Mouse (Mus musculus) erythroblast, embryonic 14.5 days (primary cell): Measurements from ENCODE around the gene Hap1. TPM values are rescaled to one million over a fixed set of nuclear protein-coding genes. Genes with fewer than 3 reads are reported as not detected.
A peak's percentile ranks its signal among the peaks of the same experiment; 100 is the strongest.

Source experiments
- H3K27me3 ChIP-seq: 2 replicates; pipeline ENCODE4 v1.6.1; 2012; ENCODE audit warnings: inconsistent platforms; ENCODE audit not compliant: control insufficient read depth
- H3K36me3 ChIP-seq: 2 replicates; pipeline ENCODE4 v1.6.1; 2012; ENCODE audit warnings: mild to moderate bottlenecking, inconsistent platforms; ENCODE audit not compliant: control insufficient read depth
- H3K4me1 ChIP-seq: 2 replicates; pipeline ENCODE4 v1.6.1; 2012; ENCODE audit warnings: inconsistent platforms; ENCODE audit not compliant: control insufficient read depth
- H3K4me3 ChIP-seq: replicated peaks from 2 replicates; pipeline ENCODE3; 2012; ENCODE audit warnings: moderate library complexity, mild to moderate bottlenecking, inconsistent platforms
- H3K9me3 ChIP-seq: 2 replicates; pipeline ENCODE4 v1.6.1; 2012; ENCODE audit warnings: low read length, inconsistent platforms, mixed read lengths; ENCODE audit not compliant: control insufficient read depth
- GATA1 ChIP-seq: IDR thresholded peaks from 2 replicates; pipeline ENCODE4 v1.6.1; 2012; ENCODE audit warnings: low read length, inconsistent platforms, mixed read lengths
- TAL1 ChIP-seq: IDR thresholded peaks from 3 replicates; pipeline ENCODE4 v1.6.1; 2012; ENCODE audit warnings: low read length, inconsistent platforms, mixed read lengths
- polyA plus RNA-seq: library from polyadenylated mRNA; stranded (reverse); fragments of >175 nt; gene quantifications from 2 replicates; pipeline ENCODE4 v1.2.3, GENCODE M21; 2012

The Hap1 gene
- polyA plus RNA-seq, 1 experiment = 0.03 TPM

- Histone ChIP-seq H3K4me3 (no peak overlapping the region), H3K4me1 (peaks cover 28% of the 10 kb centered on the region), H3K9me3 (no peaks in the 10 kb centered on the region), H3K36me3 (no peaks in the 10 kb centered on the region), H3K27me3 (peaks cover 46% of the 10 kb centered on the region)
- TF ChIP-seq TAL1 = no peak
- TF ChIP-seq GATA1 = no peak
These were observed 42.6 kb upstream of the Hap1 start for GRCm38 (mm10) chr11:100398517-100398916.

- Histone ChIP-seq H3K36me3 (no peaks in the 10 kb centered on the region), H3K4me3 (peak within 1 kb of the TSS; percentile 57), H3K9me3 (no peaks in the 10 kb centered on the region), H3K4me1 (peaks cover 26% of the 10 kb centered on the region), H3K27me3 (peaks cover 48% of the 10 kb centered on the region)
- TF ChIP-seq TAL1 (no peak), GATA1 (no peak)
These were observed 41.9 kb upstream of the Hap1 start, which contains the start of gene Jup for GRCm38 (mm10) chr11:100397600-100398389. Gene Jup (minus strand): TSS chr11:100397763.

GRCm38 (mm10) chr11:100396886-100397599 lies 41.1 kb upstream of the Hap1 start:
- peak overlapping the region; percentile 57 for H3K4me3 ChIP-seq
- peaks cover 19% of the 10 kb centered on the region for H3K4me1 ChIP-seq
- no peaks in the 10 kb centered on the region for H3K9me3 ChIP-seq
- TF ChIP-seq TAL1 (no peak), GATA1 (no peak)
- no peaks in the 10 kb centered on the region for H3K36me3 ChIP-seq
- peaks cover 48% of the 10 kb centered on the region for H3K27me3 ChIP-seq

DNA sequence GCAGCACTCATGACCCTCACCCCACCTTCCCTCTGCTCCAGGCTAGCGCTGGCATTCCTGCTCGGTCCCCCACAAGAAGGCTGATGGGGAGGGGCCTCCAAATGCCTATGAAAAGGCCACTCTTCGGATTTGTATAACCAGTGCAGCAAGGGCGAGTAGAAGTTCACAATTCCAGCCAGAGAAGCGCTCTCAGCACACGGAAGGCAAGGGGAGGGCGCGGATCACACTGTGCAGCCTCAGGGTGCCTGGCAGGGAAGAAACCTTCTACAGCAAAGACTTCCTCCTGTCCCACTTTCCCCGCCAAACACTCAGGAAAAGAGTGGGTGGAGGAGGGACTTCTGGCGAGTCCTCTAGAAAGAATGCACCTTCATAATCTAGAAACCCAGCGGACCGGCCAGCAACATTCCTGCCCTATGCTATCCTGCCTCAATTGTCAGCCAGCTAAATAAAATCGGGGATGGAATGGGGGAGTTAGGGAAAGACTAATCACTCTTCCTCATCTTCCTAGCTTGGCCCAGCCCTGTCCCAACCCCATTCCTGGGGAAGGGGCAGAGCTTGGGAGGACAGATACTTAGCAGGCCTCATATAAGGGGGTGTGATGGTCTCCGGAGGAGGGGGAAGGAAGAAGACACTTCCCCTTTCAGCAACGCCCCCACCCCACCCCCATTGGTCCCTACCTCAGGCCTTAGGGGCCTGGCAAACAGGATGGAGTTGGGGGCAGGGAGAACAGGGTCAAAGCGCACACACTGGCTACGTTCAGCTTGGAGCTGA lies 40.1 kb upstream of the Hap1 start:
- no peaks in the 10 kb centered on the region for H3K36me3 ChIP-seq
- no peak for TF ChIP-seq GATA1
- no peak for TF ChIP-seq TAL1
- H3K9me3 ChIP-seq = no peaks in the 10 kb centered on the region
- H3K4me3 ChIP-seq = peak overlapping the region; percentile 57
- peaks cover 17% of the 10 kb centered on the region for H3K4me1 ChIP-seq
- H3K27me3 ChIP-seq = peaks cover 48% of the 10 kb centered on the region

- no peak overlapping the region for H3K4me3 ChIP-seq
- H3K9me3 ChIP-seq = no peaks in the 10 kb centered on the region
- no peaks in the 10 kb centered on the region for H3K36me3 ChIP-seq
- TF ChIP-seq GATA1 = no peak
- TF ChIP-seq TAL1 = no peak
- peaks cover 48% of the 10 kb centered on the region for H3K27me3 ChIP-seq
- peaks cover 17% of the 10 kb centered on the region for H3K4me1 ChIP-seq
These were observed 39.3 kb upstream of the Hap1 start for GRCm38 (mm10) chr11:100395200-100395599.

GRCm38 (mm10) chr11:100394353-100395074 lies 38.6 kb upstream of the Hap1 start:
- no peak overlapping the region for H3K4me3 ChIP-seq
- H3K9me3 ChIP-seq = no peaks in the 10 kb centered on the region
- no peak for TF ChIP-seq TAL1
- no peak for TF ChIP-seq GATA1
- peaks cover 48% of the 10 kb centered on the region for H3K27me3 ChIP-seq
- no peaks in the 10 kb centered on the region for H3K36me3 ChIP-seq
- H3K4me1 ChIP-seq = peaks cover 17% of the 10 kb centered on the region

- Histone ChIP-seq H3K4me1 (peaks cover 17% of the 10 kb centered on the region), H3K4me3 (no peak overlapping the region), H3K9me3 (no peaks in the 10 kb centered on the region), H3K36me3 (no peaks in the 10 kb centered on the region), H3K27me3 (peaks cover 48% of the 10 kb centered on the region)
- TF ChIP-seq GATA1 = no peak
- no peak for TF ChIP-seq TAL1
These were observed 37.8 kb upstream of the Hap1 start for GRCm38 (mm10) chr11:100393733-100394132.

DNA sequence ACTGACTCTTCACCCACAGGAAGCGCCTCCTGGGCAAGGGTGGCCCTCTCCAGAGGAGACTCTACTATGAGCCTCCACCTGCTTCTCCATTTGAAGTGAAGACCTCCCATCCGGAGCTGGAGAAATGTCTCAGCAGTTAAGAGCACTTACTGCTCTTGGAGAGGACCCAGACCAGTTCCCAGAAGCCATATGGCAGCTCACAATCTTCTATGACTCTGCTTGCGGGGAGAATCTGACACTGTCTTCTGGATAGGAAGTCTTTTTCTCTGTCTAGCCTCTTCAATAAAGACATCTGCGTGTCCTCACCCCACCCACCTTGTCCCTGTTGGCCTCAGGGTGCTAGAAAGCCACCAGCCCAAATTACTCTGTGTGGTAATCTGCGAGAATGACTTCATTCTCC lies 37.0 kb upstream of the Hap1 start:
- no peak for TF ChIP-seq TAL1
- no peak for TF ChIP-seq GATA1
- Histone ChIP-seq H3K27me3 (peaks cover 46% of the 10 kb centered on the region), H3K4me1 (peaks cover 16% of the 10 kb centered on the region), H3K9me3 (no peaks in the 10 kb centered on the region), H3K4me3 (no peak overlapping the region), H3K36me3 (no peaks in the 10 kb centered on the region)
